Mouse (Mus musculus) lung, postnatal 0 days (tissue): ENCODE measurements around the gene Ergic1.

Experiments used
- CTCF ChIP-seq: IDR thresholded peaks from 2 replicates; pipeline ENCODE4 v1.5.1; 2016; ENCODE audit warnings: antibody characterized with exemption, mild to moderate bottlenecking
- EP300 ChIP-seq: IDR thresholded peaks from 2 replicates; pipeline ENCODE4 v1.6.1; 2016; ENCODE audit warnings: antibody characterized with exemption, mild to moderate bottlenecking, control low read depth

DNA sequence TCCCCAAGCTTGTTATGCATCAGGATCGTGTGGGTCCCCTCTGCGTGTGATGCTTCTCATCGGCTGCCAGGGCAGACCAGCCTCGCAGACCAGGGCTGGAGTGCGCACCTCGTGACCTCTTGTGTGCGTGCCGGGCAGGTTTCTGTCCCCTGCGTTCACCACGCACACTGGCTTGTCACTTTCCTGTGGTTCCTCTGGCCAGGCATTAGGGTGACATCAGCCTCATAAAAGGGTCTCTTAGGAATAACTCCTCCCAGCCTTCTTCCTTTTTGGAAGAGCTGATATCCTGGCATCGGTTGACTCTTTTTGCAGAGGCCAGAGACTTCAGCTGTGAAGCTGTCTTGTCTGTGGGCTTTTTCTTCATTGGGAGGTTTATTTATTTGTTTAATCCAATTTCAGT, 12.8 kb downstream of the Ergic1 start:
- no peak for TF ChIP-seq CTCF
- TF ChIP-seq EP300: no peak
